Mouse (Mus musculus): ENCODE results near the gene Cd28. TPM values are rescaled to one million over a fixed set of nuclear protein-coding genes. Genes with fewer than 3 reads are reported as not detected.
"Not testable (repeated sequence)": the region's sequence is repeated elsewhere in the genome, so short reads cannot be mapped to it uniquely, and the experiment has no call there.

Cd28 gene
- polyA plus RNA-seq, 1 experiment from 2014 or later: 0.29 TPM

DNA sequence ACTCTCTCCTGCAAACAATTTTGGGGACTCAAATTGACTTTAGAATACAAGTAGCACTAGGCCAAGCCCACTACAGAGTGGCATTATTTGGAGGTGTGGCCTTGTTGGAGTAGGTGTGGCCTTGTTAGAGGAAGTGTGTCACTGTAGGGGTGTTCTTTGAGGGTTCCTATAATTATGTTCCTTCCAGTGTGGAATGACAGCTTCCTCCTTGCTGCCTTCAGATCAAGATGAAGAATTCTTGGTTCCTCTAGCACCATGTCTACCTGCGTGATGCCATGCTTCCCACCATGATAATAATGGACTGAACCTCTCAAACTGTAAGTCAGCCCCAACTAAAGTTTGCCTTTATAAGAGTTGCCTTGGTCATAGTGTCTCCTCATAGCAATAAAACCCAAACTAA lies 91.1 kb downstream of the Cd28 start:
- Histone ChIP-seq H3K4me2 (replicated peaks) (no peak overlapping the region), H3K4me3 (no peak overlapping the region), H3K9ac (no peak overlapping the region), H3K4me1 (no peaks in the 10 kb centered on the region), H3K36me3 (no peaks in the 10 kb centered on the region), H3K9me3 (no peaks in the 10 kb centered on the region), H3K27me3 (no peaks in the 10 kb centered on the region), H3K27ac (no peak overlapping the region)
- WGBS: 98% methylated on average over 1 of the region's 1 CpGs
- ATAC-seq (ENCODE audit: low FRiP score, low read depth): no peak

DNA sequence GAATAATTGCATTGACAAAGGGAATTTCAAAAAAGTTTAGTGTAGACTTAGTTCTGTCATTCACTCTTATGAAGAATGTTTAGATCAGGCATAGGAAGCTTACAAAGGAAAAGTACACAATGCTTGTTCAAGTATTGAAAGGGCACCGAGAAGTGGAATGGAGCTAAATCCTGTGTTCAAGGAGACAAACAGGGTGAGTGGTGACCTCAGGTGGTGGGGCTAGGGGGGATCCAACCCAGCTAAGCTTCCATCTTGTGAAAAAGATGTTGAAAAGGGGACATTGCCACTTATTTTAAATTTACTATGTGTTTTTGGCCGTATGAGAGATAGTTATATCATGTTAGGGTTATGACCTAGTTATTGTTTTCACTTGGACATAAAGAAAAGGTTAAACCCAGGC lies 91.9 kb downstream of the Cd28 start:
- H3K4me1 ChIP-seq: no peaks in the 10 kb centered on the region
- H3K36me3 ChIP-seq: no peaks in the 10 kb centered on the region
- H3K9me3 ChIP-seq: no peaks in the 10 kb centered on the region
- no peak overlapping the region for H3K4me3 ChIP-seq
- ATAC-seq (ENCODE audit: low FRiP score, low read depth): no peak
- WGBS: 87% methylated on average over 2 of the region's 2 CpGs
- H3K27me3 ChIP-seq: no peaks in the 10 kb centered on the region
- H3K9ac ChIP-seq: no peak overlapping the region
- no peak overlapping the region for H3K4me2 ChIP-seq (replicated peaks)
- no peak overlapping the region for H3K27ac ChIP-seq

DNA sequence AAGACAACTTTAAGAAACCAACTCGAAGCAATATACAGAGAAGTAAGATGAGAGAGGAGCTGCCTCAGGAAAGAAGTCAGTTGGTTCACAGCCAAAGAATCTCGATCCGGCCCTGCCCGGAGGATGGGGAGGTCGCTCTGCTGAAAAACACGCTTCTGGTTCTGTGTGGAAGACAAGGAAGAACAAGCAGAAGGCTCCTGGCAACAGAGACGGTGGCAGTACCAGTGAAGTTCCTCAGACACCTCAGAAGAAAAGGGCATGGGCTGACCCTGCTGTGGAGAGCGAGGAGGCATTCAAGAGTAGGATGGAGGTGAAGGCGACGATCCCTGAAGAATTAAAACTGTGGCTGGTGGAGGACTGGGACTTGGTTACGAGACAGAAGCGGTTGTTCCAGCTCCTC lies 92.6 kb downstream of the Cd28 start:
- Histone ChIP-seq H3K36me3 (no peaks in the 10 kb centered on the region), H3K9ac (no peak overlapping the region), H3K4me2 (replicated peaks) (no peak overlapping the region), H3K4me3 (no peak overlapping the region), H3K27me3 (no peaks in the 10 kb centered on the region), H3K9me3 (no peaks in the 10 kb centered on the region), H3K4me1 (no peaks in the 10 kb centered on the region), H3K27ac (no peak overlapping the region)
- ATAC-seq (ENCODE audit: low FRiP score, low read depth): no peak
- 82% methylated on average over 12 of the region's 12 CpGs for WGBS

DNA sequence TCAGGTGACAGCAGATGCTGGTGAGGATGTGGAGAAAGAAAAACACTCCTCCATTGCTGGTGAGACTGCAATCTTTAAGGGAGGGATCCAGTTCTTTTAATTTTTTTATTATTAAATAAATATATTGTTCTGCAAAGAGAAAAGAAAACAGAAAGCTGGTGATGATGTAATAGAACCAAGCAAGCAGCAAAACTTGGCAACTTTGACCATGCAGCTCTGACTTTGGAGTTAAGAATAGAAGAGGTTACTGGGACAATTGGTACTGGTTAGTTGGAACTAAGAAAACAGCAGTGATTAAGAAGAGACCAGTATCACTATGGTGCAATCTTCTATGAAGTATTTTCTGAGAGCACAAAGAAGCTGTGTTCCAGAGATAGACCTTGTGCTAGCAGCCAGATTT lies 94.2 kb downstream of the Cd28 start:
- no peaks in the 10 kb centered on the region for H3K4me1 ChIP-seq
- ATAC-seq (ENCODE audit: low FRiP score, low read depth): no peak
- H3K4me2 ChIP-seq (replicated peaks): no peak overlapping the region
- no peak overlapping the region for H3K4me3 ChIP-seq
- H3K9ac ChIP-seq: no peak overlapping the region
- no peaks in the 10 kb centered on the region for H3K9me3 ChIP-seq
- no peak overlapping the region for H3K27ac ChIP-seq
- no peaks in the 10 kb centered on the region for H3K36me3 ChIP-seq
- H3K27me3 ChIP-seq: no peaks in the 10 kb centered on the region

DNA sequence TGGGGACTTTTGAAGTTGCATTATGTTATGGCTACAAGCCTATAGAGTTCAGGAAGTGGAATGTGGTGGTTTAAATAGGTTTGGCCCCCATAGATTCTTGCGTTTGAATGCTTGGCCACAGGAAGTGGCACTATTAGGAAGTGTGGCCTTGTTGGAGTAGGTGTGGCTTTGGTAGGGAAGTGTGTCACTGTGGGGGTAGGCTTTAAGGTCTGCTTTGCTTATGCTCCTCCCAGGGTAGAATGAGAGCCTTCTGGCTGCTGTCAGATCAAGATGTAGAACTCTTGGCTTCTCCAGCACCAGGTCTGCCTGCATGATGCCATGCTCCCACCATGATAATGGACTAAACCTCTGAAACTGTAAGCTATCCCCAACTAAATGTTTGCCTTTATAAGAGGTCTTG lies 95.4 kb downstream of the Cd28 start:
- Histone ChIP-seq H3K27me3 (no peaks in the 10 kb centered on the region), H3K4me3 (no peak overlapping the region), H3K4me1 (no peaks in the 10 kb centered on the region), H3K36me3 (no peaks in the 10 kb centered on the region), H3K4me2 (replicated peaks) (no peak overlapping the region), H3K27ac (no peak overlapping the region), H3K9ac (no peak overlapping the region), H3K9me3 (no peaks in the 10 kb centered on the region)
- 74% methylated on average over 1 of the region's 1 CpGs for WGBS
- ATAC-seq (ENCODE audit: low FRiP score, low read depth): no peak

DNA sequence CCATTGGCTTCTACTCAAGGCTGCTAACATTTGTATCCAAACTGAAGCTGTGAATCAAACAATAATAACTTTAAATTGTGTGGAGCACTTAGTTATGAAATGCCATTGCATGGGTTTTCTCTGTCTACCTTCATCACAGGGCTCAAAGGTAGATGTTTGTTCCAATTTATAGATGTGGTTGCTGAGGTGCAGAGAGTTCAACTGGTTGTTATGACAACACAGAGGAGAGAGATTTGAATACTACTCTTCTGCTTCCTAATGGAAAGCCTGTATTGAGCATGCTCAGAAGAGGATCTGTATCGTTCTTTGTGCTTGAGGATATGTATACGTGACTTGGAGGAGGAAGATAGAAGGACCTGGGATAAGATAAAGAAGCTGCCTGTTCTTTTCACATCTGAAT lies 96.8 kb downstream of the Cd28 start:
- no peak overlapping the region for H3K27ac ChIP-seq
- H3K4me3 ChIP-seq: no peak overlapping the region
- 92% methylated on average over 2 of the region's 2 CpGs for WGBS
- no peaks in the 10 kb centered on the region for H3K27me3 ChIP-seq
- no peak overlapping the region for H3K9ac ChIP-seq
- H3K36me3 ChIP-seq: no peaks in the 10 kb centered on the region
- ATAC-seq (ENCODE audit: low FRiP score, low read depth): no peak
- no peaks in the 10 kb centered on the region for H3K4me1 ChIP-seq
- no peak overlapping the region for H3K4me2 ChIP-seq (replicated peaks)
- H3K9me3 ChIP-seq: no peaks in the 10 kb centered on the region

DNA sequence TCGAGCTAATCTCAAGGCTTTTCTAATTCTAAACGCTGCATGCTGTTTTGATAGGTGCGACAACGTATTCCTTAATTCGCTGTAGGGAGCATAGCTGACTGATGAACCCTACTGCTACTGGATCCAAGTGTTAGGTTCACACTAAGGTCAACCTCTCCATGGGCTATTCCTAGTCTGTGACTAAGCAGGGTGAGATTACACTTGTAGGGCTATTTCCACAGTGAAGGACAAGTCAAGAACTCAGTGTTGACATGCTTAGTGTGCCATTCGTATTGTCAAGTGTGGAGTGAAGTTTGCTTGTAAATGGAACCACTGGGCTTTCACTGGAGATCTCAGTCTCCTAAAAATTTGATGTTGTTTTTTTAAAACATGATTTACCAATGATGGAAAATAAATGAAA lies 99.3 kb downstream of the Cd28 start:
- WGBS: 87% methylated on average over 6 of the region's 6 CpGs
- Histone ChIP-seq H3K27ac (no peak overlapping the region), H3K27me3 (no peaks in the 10 kb centered on the region), H3K36me3 (no peaks in the 10 kb centered on the region), H3K9ac (no peak overlapping the region), H3K4me1 (no peaks in the 10 kb centered on the region), H3K4me2 (replicated peaks) (no peak overlapping the region), H3K4me3 (no peak overlapping the region), H3K9me3 (no peaks in the 10 kb centered on the region)
- no peak for ATAC-seq (ENCODE audit: low FRiP score, low read depth)

DNA sequence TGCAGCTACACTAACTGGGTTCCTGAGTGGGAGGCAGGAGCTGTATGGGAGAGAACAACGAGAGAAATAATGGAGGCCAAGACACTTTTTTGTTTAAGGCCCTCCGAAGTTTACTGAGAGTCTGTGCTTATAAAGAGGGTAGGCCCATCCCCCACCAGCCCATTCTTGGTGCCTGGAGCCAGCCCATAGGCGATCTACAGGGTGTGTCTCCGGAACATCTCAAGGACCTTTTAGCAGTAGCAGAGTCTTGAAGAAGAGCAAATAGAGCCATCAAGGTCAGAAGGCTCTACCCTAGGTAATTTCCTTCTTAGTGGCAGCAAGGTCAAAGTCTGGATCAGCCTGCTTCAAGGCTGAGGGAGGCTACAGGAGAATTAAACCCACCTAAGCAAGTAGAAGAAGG lies 101.9 kb downstream of the Cd28 start:
- 79% methylated on average over 4 of the region's 4 CpGs for WGBS
- not testable (repeated sequence) for H3K9me3 ChIP-seq; H3K36me3 ChIP-seq; H3K4me3 ChIP-seq; H3K9ac ChIP-seq; ATAC-seq (ENCODE audit: low FRiP score, low read depth); H3K27me3 ChIP-seq; H3K27ac ChIP-seq; H3K4me1 ChIP-seq; H3K4me2 ChIP-seq (replicated peaks)

DNA sequence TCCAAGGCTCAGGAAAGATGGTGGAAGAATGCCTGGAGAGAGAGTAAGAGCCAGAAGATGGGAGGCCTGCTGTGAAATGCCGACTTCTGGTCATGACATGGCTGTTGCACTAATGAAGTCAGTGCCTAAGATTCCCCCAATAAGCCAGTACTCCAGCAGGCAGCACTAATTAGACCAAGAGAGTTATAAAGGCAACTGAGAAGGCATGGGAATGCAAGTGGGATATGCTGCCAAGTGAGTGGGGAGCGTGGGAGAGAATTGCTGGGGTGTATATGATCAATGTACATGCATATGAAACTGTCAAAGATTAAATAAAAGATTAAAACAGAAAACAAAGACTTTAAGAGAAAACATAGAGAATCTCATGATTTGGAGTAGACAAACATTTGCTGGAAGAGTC lies 103.4 kb downstream of the Cd28 start:
- Histone ChIP-seq H3K9ac (no peak overlapping the region), H3K4me2 (replicated peaks) (no peak overlapping the region), H3K4me1 (no peaks in the 10 kb centered on the region), H3K27ac (no peak overlapping the region), H3K27me3 (no peaks in the 10 kb centered on the region), H3K9me3 (no peaks in the 10 kb centered on the region), H3K36me3 (no peaks in the 10 kb centered on the region), H3K4me3 (no peak overlapping the region)
- no peak for ATAC-seq (ENCODE audit: low FRiP score, low read depth)
- WGBS: 73% methylated on average over 2 of the region's 2 CpGs

DNA sequence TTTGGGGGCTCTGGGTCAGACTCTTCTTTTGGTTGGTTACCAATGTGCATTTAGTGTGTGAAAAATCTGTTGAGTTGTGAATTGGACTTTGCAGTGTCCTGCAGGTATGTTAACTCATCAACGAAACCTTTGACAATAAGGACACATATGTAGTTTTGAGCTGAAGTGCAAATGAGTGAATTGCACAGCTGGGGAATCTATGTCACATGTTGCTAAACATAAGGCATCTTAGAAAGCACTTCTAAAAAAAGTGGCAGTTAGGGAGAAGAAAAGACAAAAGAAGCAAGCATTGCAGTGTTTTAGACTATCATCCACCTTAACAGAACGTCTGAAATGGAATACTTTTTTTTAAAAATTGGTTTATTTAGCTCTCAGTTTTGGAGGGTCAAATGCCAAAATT lies 104.4 kb downstream of the Cd28 start:
- no peak overlapping the region for H3K4me2 ChIP-seq (replicated peaks)
- no peak overlapping the region for H3K27ac ChIP-seq
- no peaks in the 10 kb centered on the region for H3K36me3 ChIP-seq
- WGBS: 81% methylated on average over 2 of the region's 2 CpGs
- no peak overlapping the region for H3K4me3 ChIP-seq
- no peaks in the 10 kb centered on the region for H3K27me3 ChIP-seq
- no peaks in the 10 kb centered on the region for H3K9me3 ChIP-seq
- no peaks in the 10 kb centered on the region for H3K4me1 ChIP-seq
- ATAC-seq (ENCODE audit: low FRiP score, low read depth): no peak
- H3K9ac ChIP-seq: no peak overlapping the region

DNA sequence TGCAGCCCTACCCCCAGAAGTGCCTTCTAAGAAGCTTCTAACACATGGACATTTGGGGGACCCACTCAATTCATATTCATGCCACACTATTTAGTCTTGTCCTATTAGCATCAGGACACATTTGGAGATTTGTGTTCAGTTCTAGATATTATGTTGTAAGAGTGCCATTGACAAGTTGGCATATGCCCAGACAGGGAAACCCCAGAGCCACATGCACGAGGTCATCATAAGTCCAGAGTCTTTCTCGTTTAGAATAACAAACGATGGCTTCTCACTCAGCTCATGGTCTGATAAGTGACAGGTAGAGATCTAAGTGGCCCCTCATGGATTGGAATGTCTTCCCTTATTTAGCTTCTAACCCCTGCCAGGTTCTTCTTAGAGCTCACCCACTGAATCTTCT lies 105.0 kb downstream of the Cd28 start:
- no peak overlapping the region for H3K9ac ChIP-seq
- H3K9me3 ChIP-seq: no peaks in the 10 kb centered on the region
- no peak overlapping the region for H3K4me2 ChIP-seq (replicated peaks)
- H3K4me1 ChIP-seq: no peaks in the 10 kb centered on the region
- H3K27me3 ChIP-seq: no peaks in the 10 kb centered on the region
- no peak overlapping the region for H3K4me3 ChIP-seq
- H3K27ac ChIP-seq: no peak overlapping the region
- no peak for ATAC-seq (ENCODE audit: low FRiP score, low read depth)
- no peaks in the 10 kb centered on the region for H3K36me3 ChIP-seq
- WGBS: 78% methylated on average over 3 of the region's 3 CpGs
